Mouse (Mus musculus): ENCODE measurements around the gene BC034090. TPM values are rescaled to one million over a fixed set of nuclear protein-coding genes. Genes with fewer than 3 reads are reported as not detected.
"Not testable (repeated sequence)": the region's sequence is repeated elsewhere in the genome, so short reads cannot be mapped to it uniquely, and the experiment has no call there.

Gene BC034090
- polyA plus RNA-seq, 1 experiment from 2014 or later = 3.9 TPM

- Histone ChIP-seq H3K4me1 (ENCODE audit: insufficient read depth) (no peaks in the 10 kb centered on the region), H3K27ac (ENCODE audit: low read depth) (no peak overlapping the region), H3K4me2 (no peak overlapping the region), H3K27me3 (ENCODE audit: insufficient read depth, low read length) (no peaks in the 10 kb centered on the region), H3K9me3 (ENCODE audit: low read depth, low read length) (no peaks in the 10 kb centered on the region), H3K36me3 (ENCODE audit: insufficient read depth) (0 out of 2 replicates have a peak, but pooled peaks cover 10% of the 10 kb centered on the region), H3K4me3 (ENCODE audit: low read depth, low read length) (no peak overlapping the region), H3K9ac (no peak overlapping the region)
- ATAC-seq (ENCODE audit: insufficient read depth) = no peak
- peak; percentile 44 for DNase-seq
- TF ChIP-seq CTCF (IDR thresholded peaks at IDR 0.05; ENCODE audit: low read depth) = no peak
- 45% methylated on average over 10 of the region's 10 CpGs for WGBS
Observed at GRCm38 (mm10) chr1:155280306-155280705, 36.1 kb upstream of the BC034090 start.

GRCm38 (mm10) chr1:155276381-155277033 is 32.3 kb upstream of the BC034090 start:
- Histone ChIP-seq H3K27me3 (ENCODE audit: insufficient read depth, low read length) (no peaks in the 10 kb centered on the region), H3K9ac (no peak overlapping the region), H3K36me3 (ENCODE audit: insufficient read depth) (no peaks in the 10 kb centered on the region), H3K9me3 (ENCODE audit: low read depth, low read length) (no peaks in the 10 kb centered on the region), H3K4me1 (ENCODE audit: insufficient read depth) (no peaks in the 10 kb centered on the region), H3K27ac (ENCODE audit: low read depth) (no peak overlapping the region), H3K4me3 (ENCODE audit: low read depth, low read length) (no peak overlapping the region), H3K4me2 (no peak overlapping the region)
- TF ChIP-seq CTCF (IDR thresholded peaks at IDR 0.05; ENCODE audit: low read depth) = no peak
- WGBS = 54% methylated on average over 13 of the region's 13 CpGs
- DNase-seq (no peak), ATAC-seq (ENCODE audit: insufficient read depth) (no peak)

GRCm38 (mm10) chr1:155275793-155276192 is 31.5 kb upstream of the BC034090 start:
- Histone ChIP-seq H3K27me3 (ENCODE audit: insufficient read depth, low read length) (no peaks in the 10 kb centered on the region), H3K36me3 (ENCODE audit: insufficient read depth) (no peaks in the 10 kb centered on the region), H3K4me1 (ENCODE audit: insufficient read depth) (no peaks in the 10 kb centered on the region), H3K4me2 (no peak overlapping the region), H3K9ac (no peak overlapping the region), H3K9me3 (ENCODE audit: low read depth, low read length) (no peaks in the 10 kb centered on the region), H3K4me3 (ENCODE audit: low read depth, low read length) (no peak overlapping the region), H3K27ac (ENCODE audit: low read depth) (no peak overlapping the region)
- DNase-seq = no peak
- ATAC-seq (ENCODE audit: insufficient read depth) = no peak
- TF ChIP-seq CTCF (IDR thresholded peaks at IDR 0.05; ENCODE audit: low read depth) = no peak
- WGBS = 69% methylated on average over 4 of the region's 4 CpGs

- no peak overlapping the region for H3K4me2 ChIP-seq
- no peak for TF ChIP-seq CTCF (IDR thresholded peaks at IDR 0.05; ENCODE audit: low read depth)
- H3K9me3 ChIP-seq (ENCODE audit: low read depth, low read length) = no peaks in the 10 kb centered on the region
- H3K4me3 ChIP-seq (ENCODE audit: low read depth, low read length) = no peak overlapping the region
- H3K36me3 ChIP-seq (ENCODE audit: insufficient read depth) = no peaks in the 10 kb centered on the region
- H3K4me1 ChIP-seq (ENCODE audit: insufficient read depth) = no peaks in the 10 kb centered on the region
- no peak overlapping the region for H3K27ac ChIP-seq (ENCODE audit: low read depth)
- H3K27me3 ChIP-seq (ENCODE audit: insufficient read depth, low read length) = no peaks in the 10 kb centered on the region
- no peak overlapping the region for H3K9ac ChIP-seq
- DNase-seq (no peak), ATAC-seq (ENCODE audit: insufficient read depth) (no peak)
- WGBS = 79% methylated on average over 3 of the region's 3 CpGs
Observed at GRCm38 (mm10) chr1:155274976-155275375, 30.7 kb upstream of the BC034090 start.

GRCm38 (mm10) chr1:155272953-155273352 is 28.7 kb upstream of the BC034090 start:
- WGBS = 91% methylated on average over 4 of the region's 4 CpGs
- Histone ChIP-seq H3K36me3 (ENCODE audit: insufficient read depth) (no peaks in the 10 kb centered on the region), H3K27ac (ENCODE audit: low read depth) (no peak overlapping the region), H3K4me3 (ENCODE audit: low read depth, low read length) (no peak overlapping the region), H3K9ac (no peak overlapping the region), H3K27me3 (ENCODE audit: insufficient read depth, low read length) (no peaks in the 10 kb centered on the region), H3K9me3 (ENCODE audit: low read depth, low read length) (no peaks in the 10 kb centered on the region), H3K4me2 (no peak overlapping the region), H3K4me1 (ENCODE audit: insufficient read depth) (no peaks in the 10 kb centered on the region)
- TF ChIP-seq CTCF (IDR thresholded peaks at IDR 0.05; ENCODE audit: low read depth) = no peak
- DNase-seq (no peak), ATAC-seq (ENCODE audit: insufficient read depth) (no peak)

GRCm38 (mm10) chr1:155262496-155262895 is 18.3 kb upstream of the BC034090 start:
- H3K36me3 ChIP-seq (ENCODE audit: insufficient read depth); H3K27me3 ChIP-seq (ENCODE audit: insufficient read depth, low read length); H3K9me3 ChIP-seq (ENCODE audit: low read depth, low read length); H3K9ac ChIP-seq; ATAC-seq (ENCODE audit: insufficient read depth); H3K27ac ChIP-seq (ENCODE audit: low read depth); H3K4me1 ChIP-seq (ENCODE audit: insufficient read depth); H3K4me3 ChIP-seq (ENCODE audit: low read depth, low read length); DNase-seq; H3K4me2 ChIP-seq: not testable (repeated sequence)
- 93% methylated on average over 10 of the region's 10 CpGs for WGBS

GRCm38 (mm10) chr1:155254309-155254708 is 10.1 kb upstream of the BC034090 start:
- ATAC-seq (ENCODE audit: insufficient read depth) (no peak), DNase-seq (no peak)
- 87% methylated on average over 8 of the region's 8 CpGs for WGBS
- no peak overlapping the region for H3K9ac ChIP-seq
- no peaks in the 10 kb centered on the region for H3K4me1 ChIP-seq (ENCODE audit: insufficient read depth)
- no peak overlapping the region for H3K27ac ChIP-seq (ENCODE audit: low read depth)
- TF ChIP-seq CTCF (IDR thresholded peaks at IDR 0.05; ENCODE audit: low read depth) = no peak
- no peaks in the 10 kb centered on the region for H3K36me3 ChIP-seq (ENCODE audit: insufficient read depth)
- H3K27me3 ChIP-seq (ENCODE audit: insufficient read depth, low read length) = no peaks in the 10 kb centered on the region
- H3K9me3 ChIP-seq (ENCODE audit: low read depth, low read length) = no peaks in the 10 kb centered on the region
- no peak overlapping the region for H3K4me3 ChIP-seq (ENCODE audit: low read depth, low read length)
- H3K4me2 ChIP-seq = no peak overlapping the region
